Mouse (Mus musculus) liver, embryonic 12.5 days (tissue): ENCODE data around the gene Tcaf3. TPM values are rescaled to one million over a fixed set of nuclear protein-coding genes. Genes with fewer than 3 reads are reported as not detected.
A peak's percentile ranks its signal among the peaks of the same experiment; 100 is the strongest.

Source experiments
- ATAC-seq: fragments of 200-750 bp; cut with Nextera tagmentation; 2 replicates; pipeline ENCODE4 v1.8.0; 2017; ENCODE audit warnings: moderate number of reproducible peaks, mild to moderate bottlenecking, moderate library complexity
- H3K27ac ChIP-seq: fragments of 300-500 bp; sonication (generic); 2 replicates; pipeline ENCODE4 v1.5.1; 2016; ENCODE audit warnings: mild to moderate bottlenecking
- H3K27me3 ChIP-seq: fragments of 300-500 bp; sonication (generic); replicated peaks from 2 replicates; pipeline ENCODE4 v1.6.1; 2016; ENCODE audit warnings: mild to moderate bottlenecking, moderate library complexity
- H3K36me3 ChIP-seq: fragments of 300-500 bp; sonication (generic); 2 replicates; pipeline ENCODE4 v1.6.1; 2016; ENCODE audit warnings: mild to moderate bottlenecking, moderate library complexity
- H3K4me1 ChIP-seq: fragments of 300-500 bp; sonication (generic); 2 replicates; pipeline ENCODE4 v1.6.1; 2016
- H3K4me2 ChIP-seq: fragments of 300-500 bp; sonication (generic); 2 replicates; pipeline ENCODE4 v1.6.1; 2016; ENCODE audit warnings: mild to moderate bottlenecking, moderate library complexity
- H3K4me3 ChIP-seq: fragments of 300-500 bp; sonication (generic); 2 replicates; pipeline ENCODE4 v1.5.1; 2016; ENCODE audit warnings: mild to moderate bottlenecking, moderate library complexity
- H3K9ac ChIP-seq: fragments of 300-500 bp; sonication (generic); 2 replicates; pipeline ENCODE4 v1.6.1; 2016; ENCODE audit warnings: mild to moderate bottlenecking, moderate library complexity
- H3K9me3 ChIP-seq: fragments of 300-500 bp; sonication (generic); replicated peaks from 2 replicates; pipeline ENCODE4 v1.6.1; 2016; ENCODE audit warnings: mild to moderate bottlenecking, moderate library complexity
- WGBS: fragments of 180-500 bp; shearing (Covaris S2); methylation state at CpG from one replicate; pipeline ENCODE4 v1.1.7; 2016; ENCODE audit not compliant: insufficient replicate concordance; 5-methylcytosine and 5-hydroxymethylcytosine counted together
- polyA plus RNA-seq: library from polyadenylated mRNA; unstranded; fragments of >200 nt; fragmentation: Nextera tagmentation; extraction: Ambion mirVana; gene quantifications from 2 replicates; pipeline ENCODE4 v1.2.1, GENCODE M21; 2016

The Tcaf3 gene
- polyA plus RNA-seq = not detected in 2 replicates

- no peak for ATAC-seq
- no peaks in the 10 kb centered on the region for H3K9me3 ChIP-seq
- no peak within 1 kb of the TSS for H3K4me3 ChIP-seq
- WGBS = 66% methylated on average over 4 of the region's 4 CpGs
- no peaks in the 10 kb centered on the region for H3K27me3 ChIP-seq
- H3K4me1 ChIP-seq = no peaks in the 10 kb centered on the region
- H3K36me3 ChIP-seq = no peaks in the 10 kb centered on the region
- H3K4me2 ChIP-seq = no peak within 1 kb of the TSS
- no peak within 1 kb of the TSS for H3K27ac ChIP-seq
- no peak within 1 kb of the TSS for H3K9ac ChIP-seq
Measured at GRCm38 (mm10) chr6:42597592-42597991, at the start of gene Tcaf3. Gene Tcaf3, minus strand, starts transcription at chr6:42597692.

- H3K9me3 ChIP-seq = no peaks in the 10 kb centered on the region
- H3K36me3 ChIP-seq = no peaks in the 10 kb centered on the region
- no peaks in the 10 kb centered on the region for H3K27me3 ChIP-seq
- peaks cover 8% of the 10 kb centered on the region; the same call in 1 of the 2 replicates for H3K4me1 ChIP-seq
- H3K9ac ChIP-seq = no peak within 1 kb of the TSS
- under 1% methylated on average over 23 of the region's 23 CpGs for WGBS
- no peak within 1 kb of the TSS for H3K27ac ChIP-seq
- ATAC-seq = peak; percentile 93
- H3K4me3 ChIP-seq = peak within 1 kb of the TSS; percentile 42
- peak within 1 kb of the TSS; percentile 65 for H3K4me2 ChIP-seq
Measured at GRCm38 (mm10) chr6:42644912-42645549, 47.5 kb upstream of the Tcaf3 start, which contains the start of gene Tcaf2. Gene Tcaf2, minus strand, starts transcription at chr6:42645254.

GRCm38 (mm10) chr6:42634393-42634792, 36.9 kb upstream of the Tcaf3 start:
- no peak overlapping the region for H3K9ac ChIP-seq
- no peaks in the 10 kb centered on the region for H3K9me3 ChIP-seq
- H3K4me3 ChIP-seq = no peak overlapping the region
- no peaks in the 10 kb centered on the region for H3K4me1 ChIP-seq
- no peaks in the 10 kb centered on the region for H3K36me3 ChIP-seq
- H3K27me3 ChIP-seq = no peaks in the 10 kb centered on the region
- H3K4me2 ChIP-seq = no peak overlapping the region
- ATAC-seq = no peak
- no peak overlapping the region for H3K27ac ChIP-seq
- WGBS = 49% methylated on average over 5 of the region's 5 CpGs

- no peaks in the 10 kb centered on the region for H3K4me1 ChIP-seq
- no peak overlapping the region for H3K27ac ChIP-seq
- H3K9me3 ChIP-seq = no peaks in the 10 kb centered on the region
- H3K4me2 ChIP-seq = no peak overlapping the region
- ATAC-seq = no peak
- no peak overlapping the region for H3K4me3 ChIP-seq
- no peak overlapping the region for H3K9ac ChIP-seq
- WGBS = 60% methylated on average over 4 of the region's 4 CpGs
- no peaks in the 10 kb centered on the region for H3K27me3 ChIP-seq
- no peaks in the 10 kb centered on the region for H3K36me3 ChIP-seq
Measured at GRCm38 (mm10) chr6:42631395-42631794, 33.9 kb upstream of the Tcaf3 start.

- H3K4me3 ChIP-seq = no peak overlapping the region
- no peak overlapping the region for H3K4me2 ChIP-seq
- H3K36me3 ChIP-seq = no peaks in the 10 kb centered on the region
- no peaks in the 10 kb centered on the region for H3K27me3 ChIP-seq
- no peak overlapping the region for H3K9ac ChIP-seq
- no peak for ATAC-seq
- no peaks in the 10 kb centered on the region for H3K4me1 ChIP-seq
- no peak overlapping the region for H3K27ac ChIP-seq
- no peaks in the 10 kb centered on the region for H3K9me3 ChIP-seq
- 72% methylated on average over 2 of the region's 2 CpGs for whole genome bisulfite sequencing
Measured at GRCm38 (mm10) chr6:42616904-42617303, 19.4 kb upstream of the Tcaf3 start.

- Histone ChIP-seq H3K9me3 (no peaks in the 10 kb centered on the region), H3K36me3 (no peaks in the 10 kb centered on the region)
- no peak for ATAC-seq
Measured at GRCm38 (mm10) chr6:42612218-42612617, 14.7 kb upstream of the Tcaf3 start.

GRCm38 (mm10) chr6:42610954-42611522, 13.5 kb upstream of the Tcaf3 start:
- no peak overlapping the region for H3K4me3 ChIP-seq
- H3K36me3 ChIP-seq = no peaks in the 10 kb centered on the region
- WGBS = 57% methylated on average over 4 of the region's 4 CpGs
- no peak overlapping the region for H3K4me2 ChIP-seq
- no peaks in the 10 kb centered on the region for H3K9me3 ChIP-seq
- no peak for ATAC-seq
- H3K4me1 ChIP-seq = no peaks in the 10 kb centered on the region
- no peak overlapping the region for H3K27ac ChIP-seq
- H3K27me3 ChIP-seq = no peaks in the 10 kb centered on the region
- H3K9ac ChIP-seq = no peak overlapping the region

More at GRCm38 (mm10) chr6:42612218-42612617, 14.7 kb upstream of the Tcaf3 start:
- Histone ChIP-seq H3K4me2 (no peak overlapping the region), H3K9ac (no peak overlapping the region), H3K27ac (no peak overlapping the region), H3K27me3 (no peaks in the 10 kb centered on the region), H3K4me1 (no peaks in the 10 kb centered on the region), H3K4me3 (no peak overlapping the region)

- no peak for ATAC-seq
- Histone ChIP-seq H3K27ac (no peak overlapping the region), H3K4me1 (no peaks in the 10 kb centered on the region), H3K9me3 (no peaks in the 10 kb centered on the region), H3K4me2 (no peak overlapping the region), H3K4me3 (no peak overlapping the region), H3K36me3 (no peaks in the 10 kb centered on the region), H3K9ac (no peak overlapping the region), H3K27me3 (no peaks in the 10 kb centered on the region)
- WGBS = 59% methylated on average over 17 of the region's 17 CpGs
Measured at GRCm38 (mm10) chr6:42593138-42593882, 4.2 kb downstream of the Tcaf3 start.

- no peak for ATAC-seq
- 67% methylated on average over 5 of the region's 5 CpGs for WGBS
- Histone ChIP-seq H3K4me3 (no peak overlapping the region), H3K9ac (no peak overlapping the region), H3K36me3 (no peaks in the 10 kb centered on the region), H3K27ac (no peak overlapping the region), H3K4me2 (no peak overlapping the region), H3K27me3 (no peaks in the 10 kb centered on the region), H3K4me1 (no peaks in the 10 kb centered on the region), H3K9me3 (no peaks in the 10 kb centered on the region)
Measured at GRCm38 (mm10) chr6:42586569-42586968, 10.9 kb downstream of the Tcaf3 start.

- no peaks in the 10 kb centered on the region for H3K27me3 ChIP-seq
- ATAC-seq = no peak
- no peak overlapping the region for H3K4me3 ChIP-seq
- no peaks in the 10 kb centered on the region for H3K4me1 ChIP-seq
- H3K9me3 ChIP-seq = no peaks in the 10 kb centered on the region
- H3K27ac ChIP-seq = no peak overlapping the region
- no peaks in the 10 kb centered on the region for H3K36me3 ChIP-seq
- H3K4me2 ChIP-seq = peak overlapping the region; percentile 22; the same call in 1 of the 2 replicates
- no peak overlapping the region for H3K9ac ChIP-seq
- 3% methylated on average over 7 of the region's 7 CpGs for WGBS
Measured at GRCm38 (mm10) chr6:42583488-42583872, 14.0 kb downstream of the Tcaf3 start.

GRCm38 (mm10) chr6:42582741-42583487, 14.6 kb downstream of the Tcaf3 start:
- 49% methylated on average over 9 of the region's 9 CpGs for WGBS
- ATAC-seq = no peak
- H3K9ac ChIP-seq = no peak overlapping the region
- no peaks in the 10 kb centered on the region for H3K27me3 ChIP-seq
- H3K4me3 ChIP-seq = no peak overlapping the region
- no peaks in the 10 kb centered on the region for H3K36me3 ChIP-seq
- H3K4me2 ChIP-seq = peak overlapping the region; percentile 22; the same call in 1 of the 2 replicates
- H3K4me1 ChIP-seq = no peaks in the 10 kb centered on the region
- no peak overlapping the region for H3K27ac ChIP-seq
- H3K9me3 ChIP-seq = no peaks in the 10 kb centered on the region

- WGBS = 66% methylated on average over 4 of the region's 4 CpGs
- H3K36me3 ChIP-seq = no peaks in the 10 kb centered on the region
- ATAC-seq = no peak
- H3K4me2 ChIP-seq = no peak overlapping the region
- H3K9ac ChIP-seq = no peak overlapping the region
- no peaks in the 10 kb centered on the region for H3K27me3 ChIP-seq
- H3K9me3 ChIP-seq = no peaks in the 10 kb centered on the region
- no peak overlapping the region for H3K4me3 ChIP-seq
- no peak overlapping the region for H3K27ac ChIP-seq
- no peaks in the 10 kb centered on the region for H3K4me1 ChIP-seq
Measured at GRCm38 (mm10) chr6:42578678-42579077, 18.8 kb downstream of the Tcaf3 start.
